Mouse (Mus musculus) embryonic facial prominence, embryonic 11.5 days (tissue): ENCODE results near the gene Lingo1. TPM values are rescaled to one million over a fixed set of nuclear protein-coding genes. Genes with fewer than 3 reads are reported as not detected.

Experiments used
- ATAC-seq: fragments of 200-750 bp; cut with Nextera tagmentation; replicated peaks from 2 replicates; pipeline ENCODE4 v1.8.0; 2017; ENCODE audit warnings: low read depth; ENCODE audit not compliant: insufficient number of reproducible peaks, low FRiP score, low TSS enrichment
- DNase-seq: peaks from one replicate; pipeline ENCODE4 v3.0.0-alpha.2; 2015; ENCODE audit warnings: low spot score
- H3K27ac ChIP-seq: fragments of 300-500 bp; sonication (generic); replicated peaks from 2 replicates; pipeline ENCODE4 v1.5.1; 2014; ENCODE audit warnings: mild to moderate bottlenecking, low read depth, low read length, control low read depth
- H3K27me3 ChIP-seq: fragments of 300-500 bp; sonication (generic); 2 replicates; pipeline ENCODE4 v1.6.1; 2014; ENCODE audit warnings: mild to moderate bottlenecking, low read length, moderate library complexity, mixed read lengths; ENCODE audit not compliant: control insufficient read depth, insufficient read depth
- H3K36me3 ChIP-seq: fragments of 300-500 bp; sonication (generic); replicated peaks from 2 replicates; pipeline ENCODE4 v1.6.1; 2014; ENCODE audit warnings: low read depth, mild to moderate bottlenecking, low read length, moderate library complexity, mixed read lengths; ENCODE audit not compliant: control insufficient read depth, insufficient read depth
- H3K4me1 ChIP-seq: fragments of 300-500 bp; sonication (generic); 2 replicates; pipeline ENCODE4 v1.6.1; 2014; ENCODE audit warnings: low read length, mixed read lengths; ENCODE audit not compliant: control insufficient read depth, insufficient read depth
- H3K4me2 ChIP-seq: fragments of 300-500 bp; sonication (generic); 2 replicates; pipeline ENCODE4 v1.6.1; 2014; ENCODE audit warnings: low read depth, mild to moderate bottlenecking, control low read depth, low read length, moderate library complexity
- H3K4me3 ChIP-seq: fragments of 300-500 bp; sonication (generic); 2 replicates; pipeline ENCODE4 v1.5.1; 2014; ENCODE audit warnings: low read depth, low read length, control low read depth
- H3K9ac ChIP-seq: fragments of 300-500 bp; sonication (generic); replicated peaks from 2 replicates; pipeline ENCODE4 v1.6.1; 2014; ENCODE audit warnings: mild to moderate bottlenecking, control low read depth, low read length
- H3K9me3 ChIP-seq: fragments of 300-500 bp; sonication (generic); replicated peaks from 2 replicates; pipeline ENCODE4 v1.6.1; 2016; ENCODE audit warnings: mild to moderate bottlenecking, low read length, inconsistent platforms, mixed read lengths; ENCODE audit not compliant: control insufficient read depth
- WGBS: fragments of 180-500 bp; shearing (Covaris S2); extraction: QIAGEN DNeasy Blood & Tissue Kit; methylation state at CpG from one replicate; pipeline ENCODE4 v1.1.7; 2014; 5-methylcytosine and 5-hydroxymethylcytosine counted together
- polyA plus RNA-seq: library from polyadenylated mRNA; unstranded; fragments of >200 nt; fragmentation: Nextera tagmentation; extraction: Ambion mirVana; gene quantifications from 2 replicates; pipeline ENCODE4 v1.2.1, GENCODE M21; 2014

The Lingo1 gene
- polyA plus RNA-seq, 1 experiment from 2014 or later = 3.9 TPM

- Histone ChIP-seq H3K27ac (no peak overlapping the region), H3K36me3 (no peaks in the 10 kb centered on the region), H3K9me3 (no peaks in the 10 kb centered on the region), H3K27me3 (peaks cover 28% of the 10 kb centered on the region), H3K4me3 (no peak overlapping the region), H3K4me1 (no peaks in the 10 kb centered on the region; the same call in 1 of the 2 replicates), H3K9ac (no peak overlapping the region), H3K4me2 (no peak overlapping the region; the same call in 1 of the 2 replicates)
- DNase-seq (no peak), ATAC-seq (no peak)
- WGBS = 43% methylated on average over 11 of the region's 11 CpGs
Observed at GRCm38 (mm10) chr9:56636766-56637402, 159.4 kb downstream of the Lingo1 start.

GRCm38 (mm10) chr9:56636214-56636613, 160.1 kb downstream of the Lingo1 start:
- DNase-seq = peak; percentile 96
- peaks cover 28% of the 10 kb centered on the region for H3K27me3 ChIP-seq
- H3K9me3 ChIP-seq = no peaks in the 10 kb centered on the region
- H3K4me3 ChIP-seq = peak overlapping the region; percentile 63
- no peaks in the 10 kb centered on the region; the same call in 1 of the 2 replicates for H3K4me1 ChIP-seq
- H3K36me3 ChIP-seq = no peaks in the 10 kb centered on the region
- ATAC-seq = peak; percentile 51
- H3K27ac ChIP-seq = no peak overlapping the region
- H3K9ac ChIP-seq = peak overlapping the region; percentile 69
- WGBS = 0% methylated on average over 10 of the region's 10 CpGs
- peak overlapping the region; percentile 99 for H3K4me2 ChIP-seq

GRCm38 (mm10) chr9:56635498-56636121, 160.7 kb downstream of the Lingo1 start:
- peak; percentile 50 for ATAC-seq
- Histone ChIP-seq H3K4me1 (no peaks in the 10 kb centered on the region; the same call in 1 of the 2 replicates), H3K27ac (no peak overlapping the region), H3K27me3 (peaks cover 28% of the 10 kb centered on the region), H3K9ac (peak overlapping the region; percentile 69), H3K9me3 (no peaks in the 10 kb centered on the region), H3K4me2 (peak overlapping the region; percentile 99), H3K36me3 (no peaks in the 10 kb centered on the region), H3K4me3 (peak overlapping the region; percentile 63)
- under 1% methylated on average over 54 of the region's 68 CpGs for WGBS
- peak; percentile 76 for DNase-seq

- Histone ChIP-seq H3K9me3 (no peaks in the 10 kb centered on the region), H3K4me3 (peak overlapping the region; percentile 63), H3K27me3 (peaks cover 28% of the 10 kb centered on the region), H3K4me1 (no peaks in the 10 kb centered on the region; the same call in 1 of the 2 replicates), H3K27ac (no peak overlapping the region), H3K4me2 (peak overlapping the region; percentile 99), H3K9ac (peak overlapping the region; percentile 69), H3K36me3 (no peaks in the 10 kb centered on the region)
- ATAC-seq (peak; percentile 15; the same call in 1 of the 2 replicates), DNase-seq (peak; percentile 37)
- 0% methylated on average over 27 of the region's 40 CpGs for WGBS
Observed at GRCm38 (mm10) chr9:56635121-56635497, 161.2 kb downstream of the Lingo1 start.

GRCm38 (mm10) chr9:56634406-56635120, 161.7 kb downstream of the Lingo1 start:
- no peaks in the 10 kb centered on the region for H3K36me3 ChIP-seq
- H3K4me3 ChIP-seq = peak overlapping the region; percentile 63
- peak; percentile 26 for DNase-seq
- no peak overlapping the region for H3K27ac ChIP-seq
- ATAC-seq = 0 out of 2 replicates have a peak, but pooled peaks have one; percentile 14
- no peaks in the 10 kb centered on the region for H3K9me3 ChIP-seq
- peak overlapping the region; percentile 99 for H3K4me2 ChIP-seq
- H3K9ac ChIP-seq = peak overlapping the region; percentile 69
- 1% methylated on average over 25 of the region's 25 CpGs for WGBS
- peaks cover 28% of the 10 kb centered on the region for H3K27me3 ChIP-seq
- H3K4me1 ChIP-seq = no peaks in the 10 kb centered on the region; the same call in 1 of the 2 replicates

GRCm38 (mm10) chr9:56633449-56634225, 162.6 kb downstream of the Lingo1 start:
- no peak overlapping the region for H3K9ac ChIP-seq
- ATAC-seq (no peak), DNase-seq (no peak)
- no peak overlapping the region for H3K27ac ChIP-seq
- no peak overlapping the region for H3K4me2 ChIP-seq
- no peak overlapping the region for H3K4me3 ChIP-seq
- H3K9me3 ChIP-seq = no peaks in the 10 kb centered on the region
- 29% methylated on average over 13 of the region's 13 CpGs for WGBS
- peaks cover 28% of the 10 kb centered on the region for H3K27me3 ChIP-seq
- no peaks in the 10 kb centered on the region; the same call in 1 of the 2 replicates for H3K4me1 ChIP-seq
- no peaks in the 10 kb centered on the region for H3K36me3 ChIP-seq

- Histone ChIP-seq H3K27ac (no peak overlapping the region), H3K4me1 (no peaks in the 10 kb centered on the region; the same call in 1 of the 2 replicates), H3K9ac (no peak overlapping the region), H3K36me3 (no peaks in the 10 kb centered on the region), H3K27me3 (peaks cover 11% of the 10 kb centered on the region), H3K4me2 (no peak overlapping the region), H3K4me3 (no peak overlapping the region), H3K9me3 (no peaks in the 10 kb centered on the region)
- WGBS = 77% methylated on average over 4 of the region's 4 CpGs
- ATAC-seq (no peak), DNase-seq (no peak)
Observed at GRCm38 (mm10) chr9:56630945-56631344, 165.3 kb downstream of the Lingo1 start.
